Mouse (Mus musculus) urinary bladder, postnatal 0 days (tissue): ENCODE results near the gene Gm19426. TPM values are rescaled to one million over a fixed set of nuclear protein-coding genes. Genes with fewer than 3 reads are reported as not detected.

Source experiments
- microRNA counts: library from miRNA; unstranded; fragments of <30 nt; microRNA quantifications from one replicate; lab custom pipeline; 2016
- microRNA-seq: library from miRNA; unstranded; fragments of <30 nt; microRNA quantifications from one replicate; pipeline ENCODE4, GENCODE M21; 2016
- polyA plus RNA-seq: library from polyadenylated mRNA; unstranded; fragments of >200 nt; fragmentation: Nextera tagmentation; extraction: Ambion mirVana; gene quantifications from 2 replicates; pipeline ENCODE4 v1.2.1, GENCODE M21; 2015

The Gm19426 gene
- 3.4 and 4.7 TPM in 2 replicates for polyA plus RNA-seq

DNA sequence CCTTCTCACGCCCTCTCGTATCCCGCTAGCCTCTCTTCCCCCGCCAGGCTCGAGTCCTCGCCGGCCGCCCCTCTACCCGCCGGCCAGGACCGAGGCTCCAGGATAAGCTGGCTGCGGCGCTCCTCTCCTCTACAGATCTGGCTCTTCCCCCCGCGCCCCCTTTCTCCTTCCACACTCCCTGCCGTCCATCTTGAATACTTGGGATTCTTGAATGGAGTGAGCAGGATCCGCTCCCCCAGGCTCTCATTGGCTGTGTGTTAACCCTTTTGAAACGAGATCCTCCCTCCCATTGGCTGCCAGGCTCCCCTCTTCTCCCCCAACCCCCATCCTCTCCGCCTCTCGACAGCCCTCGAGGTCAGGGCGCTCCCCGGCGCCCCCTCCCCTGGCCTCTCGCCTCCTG is at the start of gene Gm19426:
Gene Gm19426, minus strand, starts transcription at position 95 of the 400 bp plus-strand sequence.

GRCm38 (mm10) chr2:84775241-84775640 is 31.8 kb upstream of the Gm19426 start, which contains the start of gene Serping1:
Gene Serping1, minus strand, starts transcription at chr2:84775444.

GRCm38 (mm10) chr2:84733579-84734300 is 9.7 kb downstream of the Gm19426 start, which contains the start of gene Ypel4:
Gene Ypel4, plus strand, starts transcription at chr2:84734058.

DNA sequence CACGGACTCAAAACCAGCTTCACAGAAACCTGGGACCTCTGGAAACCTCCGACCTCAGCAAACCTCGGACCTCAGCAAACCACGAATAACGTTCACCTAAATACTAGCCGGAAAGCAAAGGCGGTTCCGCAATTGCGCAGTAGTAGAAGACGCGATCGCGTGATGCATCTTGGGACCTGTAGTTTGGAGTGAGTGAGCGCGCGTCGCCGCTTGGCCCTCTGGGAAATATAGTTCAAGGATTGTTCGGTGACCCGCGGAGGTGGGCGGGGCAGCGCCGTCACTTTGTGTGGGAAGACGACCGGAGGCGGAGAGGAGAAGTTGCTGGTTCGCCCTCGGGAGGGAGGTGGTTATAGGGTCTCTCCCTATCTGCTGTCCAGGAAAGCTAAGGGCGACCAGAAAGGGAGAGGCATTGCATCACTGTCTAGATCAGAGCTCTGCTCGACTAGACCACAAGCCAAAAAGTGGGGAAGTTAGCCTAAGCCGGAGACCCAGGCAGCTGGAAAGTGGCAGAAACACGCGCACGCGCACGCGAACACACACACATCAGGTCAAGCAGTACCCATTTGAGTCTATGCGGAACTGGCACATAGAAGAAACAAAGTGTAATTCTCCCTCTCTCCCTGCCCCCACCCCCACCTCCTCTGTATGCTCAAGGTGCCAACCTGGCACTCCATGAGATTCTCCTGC is 16.1 kb downstream of the Gm19426 start, which contains the start of gene Clp1:
Gene Clp1, minus strand, starts transcription at position 179 of the 687 bp plus-strand sequence.

GRCm38 (mm10) chr2:84714811-84715561 is 28.5 kb downstream of the Gm19426 start, which contains the start of gene Zdhhc5:
Gene Zdhhc5, minus strand, starts transcription at chr2:84715180.

MicroRNAs within 50 kb of the gene (microRNA counts, 519-probe panel; counts per million panel counts)
- 5,290 counts per million, percentile 95 among the panel's probes with 10 or more counts for microRNA mmu-miR-130a (lab: Ali Mortazavi, UCI)

Small RNA genes lying within 50 kb of the gene (microRNA-seq; reads per million reads assigned to microRNA genes)
- 18,812 reads per million, percentile 97 among the genes with 10 or more reads in this experiment for gene Mir130a

Other genes with a start within 250 kb of the Gm19426 start
- 33.9 and 40.4 TPM in 2 replicates for gene Ctnnd1, start 92.9 kb downstream of the Gm19426 start, polyA plus RNA-seq
- not detected in 2 replicates for gene Btbd18, start 84.6 kb downstream of the Gm19426 start, polyA plus RNA-seq
- 81.5 and 92.3 TPM in 2 replicates for gene Selenoh, start 72.9 kb downstream of the Gm19426 start, polyA plus RNA-seq
- gene Gm28635, start 65.6 kb downstream of the Gm19426 start, polyA plus RNA-seq = not detected in 2 replicates
- 14.9 and 19.1 TPM in 2 replicates for gene Med19, start 65.3 kb downstream of the Gm19426 start, polyA plus RNA-seq
- 53.1 and 59.6 TPM in 2 replicates for gene Tmx2, start 64.5 kb downstream of the Gm19426 start, polyA plus RNA-seq
- gene Zdhhc5, start 28.5 kb downstream of the Gm19426 start, polyA plus RNA-seq = 20.5 and 26.0 TPM in 2 replicates
- gene Clp1, start 16.3 kb downstream of the Gm19426 start, polyA plus RNA-seq = 13.2 and 13.6 TPM in 2 replicates
- 2.1 and 2.6 TPM in 2 replicates for gene Ypel4, start 9.6 kb downstream of the Gm19426 start, polyA plus RNA-seq
- 185 and 196 TPM in 2 replicates for gene Serping1, start 31.8 kb upstream of the Gm19426 start, polyA plus RNA-seq
- 53.1 and 85.5 TPM in 2 replicates for gene Ube2l6, start 55.2 kb upstream of the Gm19426 start, polyA plus RNA-seq
- 0.07 TPM in 1 of 2 replicates, not detected in the other for gene Smtnl1, start 79.0 kb upstream of the Gm19426 start, polyA plus RNA-seq
- 29.6 and 39.4 TPM in 2 replicates for gene Timm10, start 83.3 kb upstream of the Gm19426 start, polyA plus RNA-seq
- gene Slc43a1, start 95.2 kb upstream of the Gm19426 start, polyA plus RNA-seq = 8.9 and 9.0 TPM in 2 replicates
- 0.96 and 1.2 TPM in 2 replicates for gene Rtn4rl2, start 143.1 kb upstream of the Gm19426 start, polyA plus RNA-seq
- gene Slc43a3, start 192.9 kb upstream of the Gm19426 start, polyA plus RNA-seq = 32.2 and 39.3 TPM in 2 replicates
- gene Prg2, start 236.8 kb upstream of the Gm19426 start, polyA plus RNA-seq = not detected in 2 replicates
- not detected in 2 replicates for gene Prg3, start 244.6 kb upstream of the Gm19426 start, polyA plus RNA-seq